Mouse (Mus musculus) subcutaneous adipose tissue, adult 2 months (tissue): ENCODE results near the gene Crtc3. TPM values are rescaled to one million over a fixed set of nuclear protein-coding genes. Genes with fewer than 3 reads are reported as not detected.

ENCODE experiments used
- polyA plus RNA-seq: library from polyadenylated mRNA; depleted of rRNA; stranded (reverse); fragments of >200 nt; gene quantifications from 2 replicates; pipeline ENCODE4 v1.2.3, GENCODE M21; 2012; ENCODE audit warnings: low replicate concordance; rRNA removed

Crtc3 gene
- 20.1 and 27.2 TPM in 2 replicates for polyA plus RNA-seq

DNA sequence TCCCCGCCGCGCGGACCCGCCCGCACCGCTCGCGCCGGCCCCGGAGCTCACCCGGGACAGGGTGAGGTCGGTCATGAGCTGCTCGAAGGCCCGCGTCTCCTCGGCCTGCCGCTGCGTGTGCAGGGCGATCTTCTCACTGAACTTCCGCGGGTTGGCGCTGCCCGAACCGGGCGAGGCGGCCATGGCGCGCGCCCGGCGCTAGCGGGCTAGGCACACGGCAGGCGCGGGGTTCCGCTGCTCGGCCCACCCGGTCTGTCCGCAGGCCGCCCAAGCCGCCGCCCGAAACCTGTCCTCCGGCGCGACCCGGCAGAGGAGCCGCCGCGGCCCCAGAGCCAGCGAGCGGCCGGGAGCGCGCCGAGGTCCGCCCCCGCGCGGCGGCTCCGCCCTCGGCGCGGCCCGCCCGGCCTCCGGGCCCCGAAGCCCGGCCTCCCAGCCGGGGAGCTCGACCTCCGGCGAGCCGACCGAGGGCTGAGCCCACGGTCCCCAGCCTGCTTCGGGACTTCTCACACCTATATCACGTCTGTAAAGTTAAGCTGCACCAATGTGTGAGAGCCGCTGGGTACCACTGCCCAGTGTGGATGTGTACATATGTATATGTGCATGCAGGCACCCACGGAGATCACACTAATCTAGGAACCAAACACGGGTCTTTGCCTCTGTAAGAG lies at the start of gene Crtc3:
Gene Crtc3 (minus strand): TSS at position 322 of the 665 bp plus-strand sequence.

Other genes starting within 250 kb of the Crtc3 start
- gene Blm, start 153.8 kb downstream of the Crtc3 start, polyA plus RNA-seq: 0.50 and 1.8 TPM in 2 replicates
- 55.5 and 108 TPM in 2 replicates for gene Iqgap1, start 137.1 kb upstream of the Crtc3 start, polyA plus RNA-seq
- gene Zscan2, start 172.0 kb upstream of the Crtc3 start, polyA plus RNA-seq: 2.8 and 6.7 TPM in 2 replicates
- 12.1 and 23.6 TPM in 2 replicates for gene Wdr73, start 212.4 kb upstream of the Crtc3 start, polyA plus RNA-seq
- gene Nmb, start 216.2 kb upstream of the Crtc3 start, polyA plus RNA-seq: 5.0 and 6.4 TPM in 2 replicates